Mouse (Mus musculus) R1 (cell line): ENCODE results near the gene H2-Ke6.
A peak's percentile ranks its signal among the peaks of the same experiment; 100 is the strongest.

ENCODE experiments used
- DNase-seq: peaks from one replicate; pipeline ENCODE4 v3.0.0-alpha.2; 2018; ENCODE audit warnings: low read depth, low spot score

H2-Ke6 gene

GRCm38 (mm10) chr17:34027656-34028223 is at the start of gene H2-Ke6:
H2-Ke6 (minus strand) TSS chr17:34028060.
- peak; percentile 97 for DNase-seq

- peak; percentile 85 for DNase-seq
Measured at GRCm38 (mm10) chr17:34077549-34077948, 49.7 kb upstream of the H2-Ke6 start.

DNA sequence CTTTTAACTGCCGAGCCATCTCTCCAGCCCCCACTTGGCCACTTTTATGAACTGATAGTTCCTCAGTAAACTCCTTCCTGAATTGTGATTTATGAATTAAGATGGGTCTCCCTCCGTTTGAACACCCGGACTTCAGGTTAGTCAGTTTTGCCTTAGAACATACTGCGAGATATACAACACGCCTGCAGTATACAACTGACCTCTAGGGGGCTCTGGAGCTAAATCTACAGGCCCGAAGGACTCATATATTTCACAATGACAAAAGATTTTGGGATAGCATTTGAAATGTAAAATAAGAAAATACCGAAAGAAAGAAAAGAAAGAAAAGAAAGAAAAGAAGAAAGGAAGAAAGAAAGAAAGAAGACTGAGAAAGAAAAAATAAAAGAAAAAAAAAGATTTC is 47.4 kb upstream of the H2-Ke6 start:
- peak; percentile 80 for DNase-seq

DNA sequence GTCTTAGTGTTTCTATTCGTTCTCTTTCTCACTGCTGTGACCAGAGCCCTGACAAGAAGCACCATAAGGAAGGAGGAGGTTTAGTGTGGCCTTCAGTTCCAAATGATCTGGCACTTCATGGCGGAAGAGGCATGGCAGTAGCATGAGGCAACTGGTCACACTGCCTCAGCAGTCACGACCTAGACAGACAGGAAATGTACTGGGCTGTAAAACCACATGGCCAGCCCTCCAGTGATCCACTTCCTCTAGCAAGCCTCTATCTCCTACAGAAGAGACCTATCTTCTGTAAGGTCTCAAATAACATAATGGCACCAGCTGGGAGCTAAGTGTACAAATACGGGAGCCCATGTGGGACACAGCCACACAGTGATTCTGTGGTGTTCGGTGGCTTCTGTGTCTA is 44.2 kb upstream of the H2-Ke6 start:
- no peak for DNase-seq

DNA sequence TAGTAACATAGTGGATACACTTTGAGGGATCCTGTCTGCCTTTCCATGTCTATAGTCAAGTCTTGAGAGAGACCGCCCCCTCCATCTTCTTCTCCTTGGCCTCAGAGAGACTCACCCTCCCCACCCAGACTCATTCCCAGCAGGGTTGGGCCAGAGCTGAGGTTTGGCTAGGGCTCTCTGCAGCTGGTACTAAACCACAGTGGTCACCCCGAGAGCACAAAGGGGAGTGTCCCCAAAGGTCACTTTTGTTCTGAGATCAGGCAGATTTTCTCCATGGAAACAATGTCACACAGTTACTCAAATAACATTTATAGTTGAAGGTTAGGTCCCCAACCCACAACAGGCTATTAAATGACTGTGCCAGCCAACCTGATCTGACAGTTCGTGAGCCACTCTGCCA is 41.0 kb upstream of the H2-Ke6 start:
- no peak for DNase-seq

GRCm38 (mm10) chr17:34057224-34057623 is 29.4 kb upstream of the H2-Ke6 start:
- DNase-seq: no peak

GRCm38 (mm10) chr17:34047404-34048050 is 19.7 kb upstream of the H2-Ke6 start:
- no peak for DNase-seq

GRCm38 (mm10) chr17:34045941-34046340 is 18.1 kb upstream of the H2-Ke6 start:
- no peak for DNase-seq

DNA sequence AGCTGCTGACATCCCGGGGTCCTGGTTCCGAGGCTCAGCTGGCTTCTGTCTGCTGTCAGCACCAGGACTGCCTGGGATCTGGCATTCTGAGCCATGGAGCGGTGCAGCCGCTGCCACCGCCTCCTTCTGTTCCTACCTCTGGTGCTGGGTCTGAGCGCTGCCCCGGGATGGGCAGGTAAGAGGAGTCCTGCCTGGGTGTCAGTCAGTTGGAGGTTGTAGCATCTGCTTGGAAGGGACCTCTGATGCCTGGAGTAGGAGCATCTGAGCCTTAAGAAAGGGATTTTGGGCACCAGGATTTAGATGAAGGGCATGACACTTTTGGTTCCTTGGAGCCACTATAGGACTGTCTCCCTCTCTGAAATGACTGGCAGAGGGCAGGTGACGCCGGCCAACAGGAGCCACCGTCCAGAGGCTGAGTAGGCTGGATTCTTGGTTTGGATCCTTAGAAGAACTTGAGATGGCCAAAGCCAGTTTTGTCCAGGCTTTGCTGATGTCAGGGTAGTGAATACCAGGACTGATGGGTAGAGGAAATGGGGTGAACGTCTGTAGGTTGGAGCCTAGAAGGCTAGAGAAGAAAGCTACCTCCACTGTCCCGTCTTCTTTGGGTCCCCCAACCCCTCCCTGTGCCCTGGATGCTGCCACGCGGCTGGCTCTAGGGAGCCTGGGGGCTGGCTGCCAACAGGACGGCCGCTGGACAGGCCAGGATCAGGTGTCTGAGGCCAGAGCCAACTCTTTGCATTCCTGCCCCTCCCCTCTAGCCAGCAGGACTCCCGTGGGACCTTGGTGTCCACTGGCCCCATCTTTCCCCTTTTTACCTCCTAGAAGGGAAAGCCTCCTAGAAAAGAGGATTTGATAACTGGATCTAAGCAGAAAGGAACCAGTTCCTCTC is 11.9 kb upstream of the H2-Ke6 start:
- DNase-seq: no peak

GRCm38 (mm10) chr17:34038878-34039561 is 11.2 kb upstream of the H2-Ke6 start, which contains the start of gene Col11a2:
Col11a2 (plus strand) TSS chr17:34039437.
- DNase-seq: no peak

- DNase-seq: no peak
Measured at GRCm38 (mm10) chr17:34038440-34038839, 10.6 kb upstream of the H2-Ke6 start.

GRCm38 (mm10) chr17:34037241-34037640 is 9.4 kb upstream of the H2-Ke6 start:
- no peak for DNase-seq

DNA sequence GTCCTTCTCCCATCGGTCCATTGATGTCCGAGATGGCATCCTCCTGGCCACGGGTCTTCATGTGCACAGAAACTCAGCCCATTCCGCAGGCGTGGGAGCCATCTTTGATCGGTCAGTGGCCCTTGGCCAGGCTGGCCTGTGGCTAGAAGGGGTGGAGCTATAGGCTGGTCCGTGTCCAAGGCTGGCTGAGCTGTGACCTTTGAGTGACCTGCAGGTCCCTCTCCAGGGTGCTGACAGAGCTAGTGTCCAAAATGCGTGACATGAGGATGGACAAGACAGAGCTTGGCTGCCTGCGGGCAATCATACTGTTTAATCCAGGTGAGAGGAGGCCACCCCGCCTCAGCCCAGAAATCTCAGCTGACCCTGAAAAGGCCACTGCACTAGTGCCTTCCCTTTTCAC is 8.8 kb upstream of the H2-Ke6 start:
- no peak for DNase-seq

DNA sequence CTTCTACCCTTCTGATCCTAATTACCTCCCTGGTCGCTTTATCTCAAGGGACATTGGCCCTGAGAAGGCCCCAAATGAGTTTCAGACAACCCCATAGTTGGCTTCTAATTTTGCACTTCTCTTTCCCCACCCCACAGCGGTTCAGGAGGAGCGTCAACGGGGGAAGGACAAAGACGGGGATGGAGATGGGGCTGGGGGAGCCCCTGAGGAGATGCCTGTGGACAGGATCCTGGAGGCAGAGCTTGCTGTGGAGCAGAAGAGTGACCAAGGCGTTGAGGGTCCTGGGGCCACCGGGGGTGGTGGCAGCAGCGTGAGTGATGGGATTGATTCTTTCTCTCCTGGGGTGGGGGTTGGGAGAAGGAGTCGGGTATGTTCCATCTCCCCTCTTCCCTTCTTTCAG is 7.7 kb upstream of the H2-Ke6 start:
- DNase-seq: no peak

DNA sequence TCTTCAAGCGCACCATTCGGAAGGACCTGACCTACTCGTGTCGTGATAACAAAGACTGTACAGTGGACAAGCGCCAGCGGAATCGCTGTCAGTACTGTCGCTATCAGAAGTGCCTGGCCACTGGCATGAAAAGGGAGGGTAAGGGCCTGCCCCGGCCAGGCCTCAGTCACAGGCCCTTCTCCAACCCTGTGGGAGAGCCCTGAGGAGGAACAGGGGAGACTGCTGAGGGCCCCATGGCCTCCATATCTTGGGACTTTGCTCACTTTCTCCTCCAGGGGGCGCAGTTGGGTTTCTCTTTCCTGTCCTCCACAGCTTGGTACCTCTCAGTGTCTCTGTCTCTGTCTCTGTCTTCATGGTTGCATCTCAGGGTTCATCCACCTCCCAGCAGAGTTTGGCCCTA is 6.2 kb upstream of the H2-Ke6 start:
- DNase-seq: peak; percentile 84

- no peak for DNase-seq
Measured at GRCm38 (mm10) chr17:34033441-34033840, 5.6 kb upstream of the H2-Ke6 start.

- no peak for DNase-seq
Measured at GRCm38 (mm10) chr17:34032806-34033205, 4.9 kb upstream of the H2-Ke6 start.

DNA sequence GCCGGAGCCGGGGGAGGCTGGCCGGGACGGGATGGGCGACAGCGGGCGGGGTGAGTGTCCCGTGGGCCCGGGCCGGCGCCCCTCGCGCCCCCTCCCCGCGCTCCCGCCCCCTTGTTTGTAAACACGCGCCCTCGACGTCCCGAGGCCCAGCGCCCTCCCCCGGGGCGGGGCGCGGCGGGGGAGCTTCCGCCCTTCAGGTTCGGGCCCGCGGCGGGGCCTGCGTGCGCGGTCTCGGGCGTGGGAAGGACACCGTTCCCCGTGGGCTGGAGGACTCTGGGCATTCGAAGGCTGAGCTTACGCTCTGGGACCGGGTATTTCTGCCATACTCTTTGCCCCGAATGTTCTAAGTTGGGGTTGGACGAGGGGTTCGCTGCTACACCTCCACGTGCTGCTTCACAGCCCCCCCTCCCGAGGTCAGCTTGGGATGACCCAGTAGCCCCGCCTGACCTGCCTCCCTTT is 4.3 kb upstream of the H2-Ke6 start:
- DNase-seq: peak; percentile 43

- DNase-seq: peak; percentile 97
Measured at GRCm38 (mm10) chr17:34031465-34032173, 3.8 kb upstream of the H2-Ke6 start, which contains the start of the genes Slc39a7 and Rxrb. Slc39a7 (minus strand) TSS chr17:34031682. Rxrb (plus strand) TSS chr17:34031812.

DNA sequence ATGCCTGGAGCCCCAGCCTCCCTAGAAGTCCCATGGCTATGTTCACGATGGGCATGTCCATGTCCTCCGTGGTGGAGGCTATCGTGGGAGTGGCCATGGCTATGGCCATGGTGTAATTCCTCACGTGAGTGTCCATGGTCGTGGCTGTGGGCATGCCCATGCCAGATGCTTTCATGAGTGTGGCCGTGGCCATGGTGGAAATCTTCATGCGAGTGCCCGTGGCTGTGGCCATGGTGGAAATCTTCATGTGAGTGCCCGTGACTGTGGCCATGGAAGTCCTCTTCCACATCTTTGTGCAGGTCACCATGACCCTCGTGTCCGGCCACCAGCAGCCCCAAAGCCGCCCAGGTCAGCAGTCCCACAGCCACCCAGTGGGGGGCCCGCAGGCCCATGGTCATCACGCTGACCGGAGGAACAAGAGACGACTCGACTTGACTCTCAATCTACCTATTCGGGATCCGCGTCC is 3.0 kb upstream of the H2-Ke6 start:
- no peak for DNase-seq
